Mouse (Mus musculus) heart, embryonic 10.5 days (tissue): ENCODE results near the gene Cib3. TPM values are rescaled to one million over a fixed set of nuclear protein-coding genes. Genes with fewer than 3 reads are reported as not detected.

Experiments
- DNase-seq: peaks from one replicate; pipeline ENCODE4 v3.0.0-alpha.2; 2017; ENCODE audit warnings: low spot score
- H3K27ac ChIP-seq: fragments of 300-500 bp; sonication (generic); 2 replicates; pipeline ENCODE4 v1.5.1; 2016; ENCODE audit warnings: mild to moderate bottlenecking
- H3K27me3 ChIP-seq: fragments of 300-500 bp; sonication (generic); 2 replicates; pipeline ENCODE4 v1.6.1; 2016; ENCODE audit warnings: mild to moderate bottlenecking; ENCODE audit not compliant: poor library complexity, insufficient read depth, severe bottlenecking
- H3K36me3 ChIP-seq: fragments of 300-500 bp; sonication (generic); 2 replicates; pipeline ENCODE4 v1.6.1; 2016; ENCODE audit warnings: mild to moderate bottlenecking, moderate library complexity
- H3K4me1 ChIP-seq: fragments of 300-500 bp; sonication (generic); 2 replicates; pipeline ENCODE4 v1.6.1; 2016; ENCODE audit warnings: mild to moderate bottlenecking
- H3K4me3 ChIP-seq: fragments of 300-500 bp; sonication (generic); 2 replicates; pipeline ENCODE4 v1.5.1; 2016; ENCODE audit warnings: mild to moderate bottlenecking, moderate library complexity
- H3K9me3 ChIP-seq: fragments of 300-500 bp; sonication (generic); 2 replicates; pipeline ENCODE4 v1.6.1; 2016; ENCODE audit warnings: mild to moderate bottlenecking, moderate library complexity
- WGBS: fragments of 180-500 bp; shearing (Covaris S2); methylation state at CpG from one replicate; pipeline ENCODE4 v1.1.7; 2016; 5-methylcytosine and 5-hydroxymethylcytosine counted together
- polyA plus RNA-seq: library from polyadenylated mRNA; unstranded; fragments of >200 nt; fragmentation: Nextera tagmentation; extraction: Ambion mirVana; gene quantifications from 2 replicates; pipeline ENCODE4 v1.2.1, GENCODE M21; 2016

Gene Cib3
- polyA plus RNA-seq, 1 experiment from 2014 or later, result not detected

GRCm38 (mm10) chr8:72222656-72223055 lies 10.0 kb upstream of the Cib3 start:
- Histone ChIP-seq H3K4me3 (no peak overlapping the region), H3K27ac (no peak overlapping the region), H3K27me3 (no peaks in the 10 kb centered on the region), H3K36me3 (peaks cover 35% of the 10 kb centered on the region), H3K9me3 (no peaks in the 10 kb centered on the region), H3K4me1 (peaks cover 14% of the 10 kb centered on the region)
- 89% methylated on average over 5 of the region's 5 CpGs for WGBS
- no peak for DNase-seq

- H3K27me3 ChIP-seq, result peaks cover 12% of the 10 kb centered on the region; the same call in 1 of the 2 replicates
- no peaks in the 10 kb centered on the region for H3K9me3 ChIP-seq
- WGBS, result 89% methylated on average over 4 of the region's 4 CpGs
- H3K27ac ChIP-seq, result no peak overlapping the region
- peak overlapping the region; percentile 79 for H3K4me3 ChIP-seq
- H3K36me3 ChIP-seq, result peaks cover 35% of the 10 kb centered on the region
- peaks cover 14% of the 10 kb centered on the region for H3K4me1 ChIP-seq
- no peak for DNase-seq
These were observed 8.1 kb upstream of the Cib3 start for GRCm38 (mm10) chr8:72220758-72221157.

- H3K4me3 ChIP-seq, result peak within 1 kb of the TSS; percentile 79
- peaks cover 35% of the 10 kb centered on the region for H3K36me3 ChIP-seq
- 12% methylated on average over 39 of the region's 39 CpGs for WGBS
- H3K27me3 ChIP-seq, result peaks cover 12% of the 10 kb centered on the region; the same call in 1 of the 2 replicates
- H3K9me3 ChIP-seq, result no peaks in the 10 kb centered on the region
- H3K27ac ChIP-seq, result peak within 1 kb of the TSS; percentile 91
- H3K4me1 ChIP-seq, result peaks cover 14% of the 10 kb centered on the region
- peak; percentile 97 for DNase-seq
These were observed 7.1 kb upstream of the Cib3 start, which contains the start of gene Fam32a for GRCm38 (mm10) chr8:72219541-72220363. Gene Fam32a (plus strand): TSS chr8:72219730.

- no peak for DNase-seq
- 77% methylated on average over 10 of the region's 10 CpGs for WGBS
- H3K27me3 ChIP-seq, result peaks cover 12% of the 10 kb centered on the region; the same call in 1 of the 2 replicates
These were observed 6.3 kb upstream of the Cib3 start for GRCm38 (mm10) chr8:72218781-72219540.

GRCm38 (mm10) chr8:72215871-72216270 lies 3.2 kb upstream of the Cib3 start:
- H3K27me3 ChIP-seq, result peaks cover 12% of the 10 kb centered on the region; the same call in 1 of the 2 replicates
- 42% methylated on average over 1 of the region's 1 CpGs for WGBS
- 0 out of 2 replicates have a peak, but pooled peaks cover 3% of the 10 kb centered on the region for H3K36me3 ChIP-seq
- DNase-seq, result no peak
- no peak overlapping the region for H3K27ac ChIP-seq
- no peak overlapping the region for H3K4me3 ChIP-seq
- H3K9me3 ChIP-seq, result no peaks in the 10 kb centered on the region
- peaks cover 7% of the 10 kb centered on the region for H3K4me1 ChIP-seq

More at GRCm38 (mm10) chr8:72218781-72219540, 6.3 kb upstream of the Cib3 start:
- peak overlapping the region; percentile 79 for H3K4me3 ChIP-seq
- peaks cover 14% of the 10 kb centered on the region for H3K4me1 ChIP-seq
- H3K9me3 ChIP-seq, result no peaks in the 10 kb centered on the region
- peak overlapping the region; percentile 91 for H3K27ac ChIP-seq
- H3K36me3 ChIP-seq, result peaks cover 32% of the 10 kb centered on the region

GRCm38 (mm10) chr8:72215060-72215459 lies 2.4 kb upstream of the Cib3 start:
- no peak overlapping the region for H3K27ac ChIP-seq
- H3K4me3 ChIP-seq, result no peak overlapping the region
- H3K9me3 ChIP-seq, result no peaks in the 10 kb centered on the region
- H3K27me3 ChIP-seq, result peaks cover 12% of the 10 kb centered on the region; the same call in 1 of the 2 replicates
- no peaks in the 10 kb centered on the region for H3K36me3 ChIP-seq
- H3K4me1 ChIP-seq, result no peaks in the 10 kb centered on the region
- WGBS, result 30% methylated on average over 2 of the region's 2 CpGs
- no peak for DNase-seq

- Histone ChIP-seq H3K27ac (no peak within 1 kb of the TSS), H3K4me3 (no peak within 1 kb of the TSS)
- WGBS, result 81% methylated on average over 4 of the region's 4 CpGs
These were observed 899 bp upstream of the Cib3 start, which contains the start of gene Gm11034 for GRCm38 (mm10) chr8:72213536-72213935. Gene Gm11034 (minus strand): TSS chr8:72213636.

GRCm38 (mm10) chr8:72211846-72212245 lies 791 bp downstream of the Cib3 start:
- H3K27me3 ChIP-seq, result peaks cover 11% of the 10 kb centered on the region; the same call in 1 of the 2 replicates
- no peak overlapping the region for H3K27ac ChIP-seq
- H3K4me3 ChIP-seq, result no peak overlapping the region
- no peaks in the 10 kb centered on the region for H3K9me3 ChIP-seq
- WGBS, result 76% methylated on average over 1 of the region's 1 CpGs
- no peaks in the 10 kb centered on the region for H3K36me3 ChIP-seq
- DNase-seq, result no peak
- no peaks in the 10 kb centered on the region for H3K4me1 ChIP-seq

More at GRCm38 (mm10) chr8:72213536-72213935, 899 bp upstream of the Cib3 start, which contains the start of gene Gm11034:
- Histone ChIP-seq H3K9me3 (no peaks in the 10 kb centered on the region), H3K27me3 (peaks cover 12% of the 10 kb centered on the region; the same call in 1 of the 2 replicates), H3K36me3 (no peaks in the 10 kb centered on the region), H3K4me1 (no peaks in the 10 kb centered on the region)
- DNase-seq, result no peak

- Histone ChIP-seq H3K4me3 (no peak overlapping the region), H3K4me1 (no peaks in the 10 kb centered on the region), H3K9me3 (no peaks in the 10 kb centered on the region), H3K27me3 (peaks cover under 1% of the 10 kb centered on the region; the same call in 1 of the 2 replicates), H3K27ac (no peak overlapping the region), H3K36me3 (no peaks in the 10 kb centered on the region)
- no peak for DNase-seq
- WGBS, result 58% methylated on average over 2 of the region's 2 CpGs
These were observed 1.9 kb downstream of the Cib3 start for GRCm38 (mm10) chr8:72210710-72211109.

GRCm38 (mm10) chr8:72210222-72210621 lies 2.4 kb downstream of the Cib3 start:
- DNase-seq, result no peak
- Histone ChIP-seq H3K4me1 (no peaks in the 10 kb centered on the region), H3K27me3 (no peaks in the 10 kb centered on the region), H3K27ac (no peak overlapping the region), H3K36me3 (no peaks in the 10 kb centered on the region), H3K9me3 (no peaks in the 10 kb centered on the region), H3K4me3 (no peak overlapping the region)
- whole genome bisulfite sequencing, result 72% methylated on average over 4 of the region's 4 CpGs

- Histone ChIP-seq H3K4me1 (no peaks in the 10 kb centered on the region), H3K27me3 (no peaks in the 10 kb centered on the region), H3K27ac (no peak overlapping the region), H3K4me3 (no peak overlapping the region), H3K36me3 (no peaks in the 10 kb centered on the region), H3K9me3 (peaks cover 7% of the 10 kb centered on the region; the same call in 1 of the 2 replicates)
- WGBS, result 59% methylated on average over 1 of the region's 1 CpGs
- no peak for DNase-seq
These were observed 4.1 kb downstream of the Cib3 start for GRCm38 (mm10) chr8:72208582-72208981.

GRCm38 (mm10) chr8:72197997-72198396 lies 14.6 kb downstream of the Cib3 start:
- H3K36me3 ChIP-seq, result no peaks in the 10 kb centered on the region
- no peak for DNase-seq
- peaks cover 11% of the 10 kb centered on the region for H3K9me3 ChIP-seq
- no peak overlapping the region for H3K27ac ChIP-seq
- 49% methylated on average over 8 of the region's 8 CpGs for WGBS
- no peaks in the 10 kb centered on the region for H3K4me1 ChIP-seq
- H3K4me3 ChIP-seq, result no peak overlapping the region
- H3K27me3 ChIP-seq, result no peaks in the 10 kb centered on the region

- Histone ChIP-seq H3K27ac (no peak overlapping the region), H3K36me3 (no peaks in the 10 kb centered on the region), H3K4me1 (no peaks in the 10 kb centered on the region), H3K27me3 (no peaks in the 10 kb centered on the region), H3K9me3 (no peaks in the 10 kb centered on the region), H3K4me3 (no peak overlapping the region)
- no peak for DNase-seq
These were observed 20.6 kb downstream of the Cib3 start for GRCm38 (mm10) chr8:72192065-72192464.
